Mouse (Mus musculus): ENCODE measurements at regions not wholly inside any gene's neighbourhood (a gene's known extent, or its start where the extent isn't known, plus 50 kb on each side); places are given as distances from the start of the nearest gene placed in this dataset.

DNA sequence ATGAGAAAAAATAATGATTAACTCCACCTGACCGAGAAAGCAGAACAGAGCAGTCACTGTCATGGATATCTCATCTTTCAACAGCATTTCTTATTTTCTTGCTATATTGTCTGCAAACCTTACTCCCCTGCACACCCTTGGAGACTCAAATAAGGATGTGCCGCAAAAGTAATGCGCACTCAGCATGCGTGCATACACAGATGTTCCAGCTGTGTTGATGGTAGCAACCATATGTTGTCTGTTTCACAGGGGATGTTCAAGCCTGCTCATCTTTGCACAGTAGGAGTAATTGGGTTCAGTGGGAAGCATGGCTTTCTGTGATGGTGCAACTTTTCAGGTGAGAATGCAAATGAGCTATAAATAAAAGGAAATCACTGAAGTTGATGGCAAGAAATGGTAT is 1182.9 kb upstream of the Manea start:
- no peak for DNase-seq (ENCODE audit: low read depth, low spot score)

DNA sequence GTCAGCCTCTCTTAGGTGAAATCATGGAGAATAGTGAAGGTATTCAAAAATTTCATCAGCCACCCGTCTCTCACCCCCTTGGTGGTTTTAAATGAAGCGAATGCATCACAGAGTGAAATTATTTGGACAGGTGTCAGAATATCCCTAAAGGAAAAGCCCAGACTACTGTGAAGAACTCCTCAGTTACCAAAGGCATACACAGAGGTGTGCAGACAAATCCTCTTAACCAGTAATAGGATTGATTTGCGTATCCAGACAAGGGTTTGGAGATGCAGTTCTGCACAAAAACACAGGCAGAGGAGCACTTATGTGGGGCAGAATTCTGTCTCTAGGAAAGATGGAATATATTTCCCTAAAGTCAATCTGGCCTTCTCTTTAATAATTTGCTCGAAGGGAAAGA is 1173.6 kb upstream of the Manea start:
- DNase-seq (ENCODE audit: low read depth, low spot score): no peak

DNA sequence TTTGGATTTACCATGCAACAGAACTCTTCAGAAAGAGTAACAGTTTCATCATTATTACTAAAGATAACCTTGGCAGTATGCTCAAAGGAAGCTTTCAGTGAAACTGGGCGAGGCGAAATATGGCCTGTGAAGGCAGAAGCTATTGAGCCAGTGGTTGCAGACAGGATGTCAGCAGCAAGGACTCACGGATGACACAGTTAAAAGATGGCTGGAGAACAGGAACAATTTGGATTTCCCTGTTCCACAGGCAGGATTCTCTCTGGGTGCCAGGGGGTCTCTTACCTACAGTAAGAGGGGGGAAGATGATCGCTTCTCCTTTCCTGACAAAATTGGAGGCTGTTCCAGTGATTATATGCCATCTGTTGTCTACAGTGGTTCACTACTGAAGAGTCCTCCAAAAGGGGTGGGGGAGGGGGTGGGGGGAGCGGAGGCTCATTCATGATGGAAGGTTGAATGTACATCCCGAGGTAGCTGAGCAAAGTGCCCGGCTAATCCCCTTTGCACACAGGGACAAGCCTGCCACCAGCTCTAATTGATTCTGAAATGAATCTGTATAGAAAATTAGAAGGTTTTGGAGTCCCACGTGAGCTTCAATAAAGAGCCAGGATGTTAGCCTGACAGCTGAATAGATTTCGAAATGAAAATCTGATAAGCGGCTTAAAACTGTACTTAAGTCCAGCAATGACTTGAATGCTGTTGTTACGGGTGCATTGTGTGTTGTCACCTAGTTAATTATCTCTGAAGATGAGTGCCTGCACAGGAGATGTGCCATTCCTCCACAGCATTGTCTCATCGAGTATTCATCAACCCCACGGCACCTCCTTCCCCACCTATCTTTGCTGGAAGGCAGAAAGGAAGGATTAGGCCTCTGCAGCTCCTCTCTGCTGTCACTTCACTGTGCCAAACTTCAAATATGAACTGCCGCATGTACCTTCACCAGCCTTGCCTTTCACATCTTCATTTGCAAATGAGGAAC is 1158.4 kb upstream of the Manea start:
- peak; percentile 4 for DNase-seq (ENCODE audit: low read depth, low spot score)

DNA sequence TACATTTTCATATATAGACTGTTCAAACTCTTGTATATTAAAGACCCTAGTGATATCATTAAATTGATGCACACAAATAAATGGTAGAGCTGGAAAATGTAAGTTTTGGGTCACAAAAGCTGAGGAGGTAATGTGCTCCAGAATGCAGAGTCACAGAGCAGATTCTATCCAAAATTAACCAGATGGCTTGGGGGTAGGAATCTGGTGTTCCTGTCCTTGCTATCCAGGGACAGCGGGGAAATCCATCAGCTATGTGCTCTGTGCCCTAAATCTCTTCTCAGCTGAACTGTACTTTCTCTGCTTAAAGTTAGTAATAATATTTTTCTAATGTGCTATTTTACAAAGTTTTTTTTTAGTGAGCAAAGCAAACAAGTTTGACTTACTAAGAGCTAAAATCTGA is 1151.2 kb upstream of the Manea start:
- DNase-seq (ENCODE audit: low read depth, low spot score): no peak

DNA sequence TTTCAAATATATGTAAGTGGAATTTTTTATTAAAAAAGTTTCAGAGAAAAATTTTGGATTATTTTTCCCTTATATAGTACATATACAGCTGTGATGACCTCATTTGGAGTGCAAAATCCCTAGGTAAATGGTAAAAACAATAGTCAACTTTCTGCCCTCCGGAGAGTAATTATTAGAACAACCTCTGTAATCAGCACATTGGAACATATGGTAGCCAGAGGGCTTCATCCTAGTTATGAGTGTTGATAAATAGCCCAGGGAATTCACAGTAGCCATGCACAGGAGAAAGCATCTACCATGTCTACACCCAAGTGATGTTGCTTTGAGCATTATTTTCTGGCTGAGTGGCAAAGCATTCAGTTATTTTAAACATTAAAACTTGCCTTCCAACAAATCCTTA is 1150.6 kb upstream of the Manea start:
- DNase-seq (ENCODE audit: low read depth, low spot score): no peak

DNA sequence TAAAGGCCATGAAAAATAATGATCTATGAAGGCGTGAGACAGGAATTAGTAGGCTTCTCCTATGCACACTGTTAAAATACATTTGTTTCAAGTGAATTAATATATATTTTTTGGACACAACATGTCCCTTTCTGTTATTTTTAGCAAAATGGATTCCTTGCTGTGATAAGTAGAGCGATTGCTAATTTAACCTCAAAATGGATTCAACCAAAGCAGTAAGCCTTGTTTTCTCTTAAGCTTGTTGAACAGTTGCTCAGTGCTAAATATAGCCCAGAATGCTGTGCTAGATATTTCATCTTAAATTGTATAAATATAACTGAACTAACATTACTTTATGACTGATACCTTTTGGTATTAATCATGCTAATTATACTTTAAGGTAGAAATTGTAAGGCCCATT is 1144.6 kb upstream of the Manea start:
- no peak for DNase-seq (ENCODE audit: low read depth, low spot score)

DNA sequence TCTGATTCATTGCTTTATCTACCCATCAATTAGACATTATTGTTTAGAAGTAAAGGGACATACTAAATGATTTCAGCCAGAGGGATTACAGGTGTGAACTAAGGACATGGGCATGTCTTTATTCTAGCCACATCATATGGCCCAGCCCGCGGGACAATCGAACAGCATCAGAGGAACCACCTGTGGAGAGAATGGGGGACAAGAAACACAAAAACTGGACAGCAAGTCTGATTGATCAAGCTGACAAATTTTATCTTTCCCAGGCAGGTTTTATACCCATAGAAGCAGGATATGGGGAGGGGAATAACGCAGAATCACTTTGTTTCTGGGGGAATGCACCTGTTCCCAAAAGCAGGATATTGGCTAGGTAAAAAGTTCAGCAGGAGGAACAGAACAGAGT is 1103.2 kb upstream of the Manea start:
- peak; percentile 36 for DNase-seq (ENCODE audit: low read depth, low spot score)

DNA sequence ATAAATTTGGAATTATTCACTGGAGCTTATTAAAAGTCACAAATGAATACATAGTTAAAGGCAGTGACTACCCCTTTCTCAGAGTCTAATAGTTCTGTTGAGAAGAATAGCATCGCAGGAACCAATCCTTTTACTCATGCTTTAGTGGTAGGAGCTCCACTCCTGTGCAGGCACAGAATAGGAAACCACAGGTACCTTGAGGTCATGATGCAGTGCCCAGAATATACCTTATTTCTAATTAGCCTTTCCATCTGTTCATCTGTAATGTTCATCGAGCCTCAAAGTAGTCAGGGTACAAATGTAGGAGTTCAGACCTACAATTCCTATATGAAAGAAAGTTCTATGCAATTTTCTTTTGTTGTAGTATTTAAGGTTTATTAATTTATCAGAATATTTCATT is 1099.6 kb upstream of the Manea start:
- DNase-seq (ENCODE audit: low read depth, low spot score): no peak

- DNase-seq (ENCODE audit: low read depth, low spot score): no peak
Measured at GRCm38 (mm10) chr4:27429210-27429789, 1082.6 kb upstream of the Manea start.

DNA sequence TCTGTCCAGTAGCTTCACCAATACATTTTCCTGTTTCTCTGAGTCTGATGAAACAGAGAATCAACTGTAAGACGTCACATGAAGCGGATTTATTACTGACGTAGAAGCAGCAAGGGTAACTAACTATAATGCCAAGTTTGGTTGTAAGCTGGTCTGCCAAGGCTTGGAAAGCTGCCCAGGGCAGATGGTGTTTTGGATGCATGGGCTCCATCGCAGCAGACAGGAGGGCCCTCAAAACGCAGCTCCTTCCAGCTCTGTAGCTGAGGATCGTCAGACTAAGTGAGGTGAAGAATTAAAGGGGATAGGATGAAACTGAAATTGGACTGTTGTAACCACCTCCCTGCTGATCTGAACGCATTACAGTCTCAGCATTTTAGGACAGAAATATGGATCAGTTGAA is 1079.2 kb upstream of the Manea start:
- no peak for DNase-seq (ENCODE audit: low read depth, low spot score)

- DNase-seq (ENCODE audit: low read depth, low spot score): no peak
Measured at GRCm38 (mm10) chr4:27423846-27424245, 1077.2 kb upstream of the Manea start.

GRCm38 (mm10) chr4:27418517-27418916 is 1071.8 kb upstream of the Manea start:
- no peak for DNase-seq (ENCODE audit: low read depth, low spot score)

DNA sequence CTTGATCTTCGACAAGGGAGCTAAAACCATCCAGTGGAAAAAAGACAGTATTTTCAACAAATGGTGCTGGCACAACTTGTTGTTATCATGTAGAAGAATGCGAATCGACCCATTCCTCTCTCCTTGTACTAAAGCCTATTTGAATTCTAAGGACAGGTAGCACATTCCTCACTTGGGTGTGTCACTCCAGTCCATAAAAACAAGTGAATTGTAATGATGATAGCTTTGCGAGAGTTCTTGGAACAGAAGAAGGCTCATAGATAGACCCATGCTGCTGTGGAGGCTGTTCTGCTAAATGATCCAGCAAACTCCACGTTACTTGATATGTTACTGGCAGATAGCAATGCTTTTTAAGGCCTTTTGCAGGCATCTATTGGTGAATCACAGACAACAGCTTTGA is 1038.2 kb upstream of the Manea start:
- peak; percentile 70 for DNase-seq (ENCODE audit: low read depth, low spot score)

DNA sequence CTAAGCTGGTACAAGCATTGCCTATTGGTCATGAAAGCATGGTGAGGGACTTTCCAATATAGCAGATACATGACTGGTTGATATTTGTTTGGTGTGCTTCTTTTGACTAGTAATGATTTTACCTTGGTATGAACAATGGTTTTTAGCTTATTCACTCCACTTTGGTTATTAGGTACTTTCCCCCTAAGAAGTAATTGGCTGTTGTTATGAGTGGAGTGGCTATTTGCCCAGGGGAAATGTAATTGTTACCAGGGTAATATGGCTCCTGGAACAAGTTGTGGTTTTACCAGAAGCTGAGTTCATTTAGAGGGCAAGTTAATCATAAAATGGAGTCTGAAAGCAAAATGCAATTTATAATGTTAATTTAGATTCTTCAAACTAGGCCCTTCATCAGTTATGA is 1000.2 kb upstream of the Manea start:
- DNase-seq (ENCODE audit: low read depth, low spot score): no peak

GRCm38 (mm10) chr4:27333279-27333678 is 986.6 kb upstream of the Manea start:
- no peak for DNase-seq (ENCODE audit: low read depth, low spot score)
